Mouse (Mus musculus) small intestine, adult 2 months (tissue): Measurements from ENCODE around the gene Krt87.

Experiments used
- CTCF ChIP-seq: fragments of 200-500 bp; IDR thresholded peaks from 2 replicates; pipeline ENCODE4 v1.5.1; 2012; ENCODE audit warnings: low read depth, mild to moderate bottlenecking, control low read depth, inconsistent platforms, low read length, moderate library complexity, mixed read lengths; ENCODE audit not compliant: insufficient replicate concordance, insufficient read length; ENCODE audit errors: extremely low read depth
- POLR2A ChIP-seq: fragments of 200-500 bp; IDR thresholded peaks from 2 replicates; pipeline ENCODE4 v1.6.1; 2012; ENCODE audit warnings: low read depth, mild to moderate bottlenecking, control low read depth, inconsistent platforms, low read length, moderate library complexity

DNA sequence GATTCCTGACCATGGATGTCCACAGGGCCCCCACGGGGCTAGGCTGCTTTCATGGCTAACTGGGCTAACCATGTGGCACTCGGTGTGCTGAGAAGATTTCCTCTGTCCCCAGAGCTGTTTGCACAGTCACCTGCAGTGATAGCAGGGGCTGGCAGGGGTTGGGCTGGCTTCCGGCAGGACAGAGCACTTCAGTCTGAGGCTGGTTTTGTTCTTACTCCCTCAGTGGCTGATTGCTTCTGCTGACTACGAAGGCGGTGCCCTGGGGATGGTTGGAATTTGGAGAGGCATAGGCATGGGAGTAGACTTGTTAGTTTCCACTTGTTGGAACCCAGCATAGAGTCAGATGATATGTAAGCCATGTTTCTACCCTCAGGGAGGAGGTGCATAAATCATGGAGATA lies 13.7 kb downstream of the Krt87 start:
- TF ChIP-seq CTCF (no peak), POLR2A (no peak)
